Mouse (Mus musculus): ENCODE results near the gene Vmn1r35. TPM values are rescaled to one million over a fixed set of nuclear protein-coding genes. Genes with fewer than 3 reads are reported as not detected.
"Not testable (repeated sequence)": the region's sequence is repeated elsewhere in the genome, so short reads cannot be mapped to it uniquely, and the experiment has no call there.

Vmn1r35 gene
- polyA plus RNA-seq (2016; fragmentation: Nextera tagmentation; extraction: Ambion mirVana): not detected in 2 replicates

DNA sequence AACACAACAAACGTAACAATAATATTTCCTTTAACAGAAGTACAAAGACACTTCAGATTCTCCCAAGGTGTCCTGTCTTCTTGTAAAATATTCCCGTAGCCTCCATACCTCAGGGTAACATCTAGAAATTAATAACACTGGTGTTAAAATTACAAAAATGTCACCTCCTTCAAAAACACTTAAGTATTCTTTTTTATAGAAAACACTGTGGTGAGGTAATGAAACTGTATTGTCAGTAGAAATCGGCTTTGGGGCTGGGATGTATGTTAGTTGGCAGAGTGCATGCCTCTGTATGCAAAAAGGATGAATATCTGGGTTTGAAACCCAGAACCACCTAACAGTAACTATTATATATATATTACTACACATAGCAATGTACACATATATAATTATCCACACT, at the start of gene Vmn1r35:
TSS of gene Vmn1r35 (minus strand) at position 101 of the 400 bp plus-strand sequence.
- Histone ChIP-seq H3K4me1 (no peaks in the 10 kb centered on the region), H3K4me2 (no peak within 1 kb of the TSS), H3K27me3 (replicated peaks) (no peaks in the 10 kb centered on the region), H3K27ac (no peak within 1 kb of the TSS), H3K36me3 (no peaks in the 10 kb centered on the region), H3K9me3 (replicated peaks) (no peaks in the 10 kb centered on the region), H3K9ac (no peak within 1 kb of the TSS), H3K4me3 (no peak within 1 kb of the TSS)
- ATAC-seq: no peak
- WGBS (ENCODE audit: insufficient replicate concordance): 63% methylated on average over 3 of the region's 3 CpGs

DNA sequence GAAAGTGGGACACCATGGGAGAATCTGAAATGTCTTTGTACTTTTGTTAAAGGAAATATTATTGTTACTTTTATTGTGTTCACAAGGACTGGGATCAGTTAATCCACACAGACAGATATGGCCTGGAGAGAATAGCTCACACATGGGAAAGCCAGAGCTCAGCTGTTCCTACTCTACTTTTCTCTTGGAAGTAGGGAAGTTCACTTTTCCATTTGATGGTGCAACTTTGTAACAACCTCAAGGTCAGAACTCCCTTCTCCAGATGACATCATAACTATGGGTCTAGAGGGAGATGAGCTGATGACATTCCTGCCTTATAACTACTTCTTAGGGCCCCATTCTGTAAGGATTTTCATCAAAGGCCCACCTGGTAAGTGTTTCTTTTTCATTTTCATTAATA, 43.4 kb upstream of the Vmn1r35 start, which contains the start of gene Vmn1r37:
TSS of gene Vmn1r37 (plus strand) at position 301 of the 400 bp plus-strand sequence.
- not testable (repeated sequence) for H3K4me3 ChIP-seq; H3K9ac ChIP-seq; H3K36me3 ChIP-seq; H3K4me1 ChIP-seq; H3K27ac ChIP-seq; H3K4me2 ChIP-seq; H3K9me3 ChIP-seq (replicated peaks); H3K27me3 ChIP-seq (replicated peaks); ATAC-seq

DNA sequence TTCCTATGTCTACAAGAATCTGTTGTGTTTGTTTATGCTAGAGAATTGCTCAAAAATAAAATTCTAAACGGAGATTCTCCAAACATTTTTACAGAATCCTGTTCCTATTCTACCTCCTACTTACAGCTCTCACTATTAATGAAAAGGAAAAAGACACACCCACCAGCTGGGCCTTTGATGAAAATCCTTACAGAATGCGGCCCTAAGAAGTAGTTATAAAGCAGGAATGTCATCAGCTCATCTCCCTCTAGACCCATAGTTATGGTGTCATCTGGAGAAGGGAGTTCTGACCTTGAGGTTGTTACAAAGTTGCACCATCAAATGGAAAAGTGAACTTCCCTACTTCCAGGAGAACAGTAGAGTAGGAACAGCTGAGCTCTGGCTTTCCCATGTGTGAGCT, 33.4 kb upstream of the Vmn1r35 start, which contains the start of gene Vmn1r36:
TSS of gene Vmn1r36 (minus strand) at position 101 of the 400 bp plus-strand sequence.
- H3K27me3 ChIP-seq (replicated peaks); ATAC-seq; H3K9me3 ChIP-seq (replicated peaks); H3K9ac ChIP-seq; H3K4me2 ChIP-seq; H3K36me3 ChIP-seq; H3K27ac ChIP-seq; H3K4me3 ChIP-seq; H3K4me1 ChIP-seq: not testable (repeated sequence)
- WGBS (ENCODE audit: insufficient replicate concordance): 48% methylated on average over 2 of the region's 2 CpGs

DNA sequence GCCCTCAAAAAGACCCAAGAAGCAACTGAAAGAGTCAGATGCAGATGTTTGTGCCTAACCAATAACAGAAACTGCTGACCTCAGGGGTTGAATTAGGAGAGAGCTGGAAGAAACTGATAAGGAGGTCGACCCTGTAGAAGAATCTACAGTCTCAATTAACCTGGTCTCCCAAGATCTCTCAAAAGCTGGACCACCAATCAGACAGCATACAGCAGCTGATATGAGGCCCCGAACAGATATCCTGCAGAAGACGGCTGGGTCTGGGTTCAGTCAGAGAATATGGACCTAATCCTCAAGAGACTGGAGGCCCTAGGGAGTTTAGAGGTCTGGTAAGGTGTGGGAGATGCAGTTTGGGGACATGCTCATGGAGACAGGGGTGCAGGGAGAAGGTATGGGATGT, 28.1 kb upstream of the Vmn1r35 start:
- H3K4me2 ChIP-seq: no peak overlapping the region
- no peaks in the 10 kb centered on the region for H3K27me3 ChIP-seq (replicated peaks)
- peak; percentile 40; the same call in 1 of the 2 replicates for ATAC-seq
- no peak overlapping the region for H3K9ac ChIP-seq
- H3K36me3 ChIP-seq: no peaks in the 10 kb centered on the region
- no peaks in the 10 kb centered on the region for H3K4me1 ChIP-seq
- no peaks in the 10 kb centered on the region for H3K9me3 ChIP-seq (replicated peaks)
- WGBS (ENCODE audit: insufficient replicate concordance): 38% methylated on average over 3 of the region's 3 CpGs
- H3K4me3 ChIP-seq: no peak overlapping the region
- no peak overlapping the region for H3K27ac ChIP-seq

DNA sequence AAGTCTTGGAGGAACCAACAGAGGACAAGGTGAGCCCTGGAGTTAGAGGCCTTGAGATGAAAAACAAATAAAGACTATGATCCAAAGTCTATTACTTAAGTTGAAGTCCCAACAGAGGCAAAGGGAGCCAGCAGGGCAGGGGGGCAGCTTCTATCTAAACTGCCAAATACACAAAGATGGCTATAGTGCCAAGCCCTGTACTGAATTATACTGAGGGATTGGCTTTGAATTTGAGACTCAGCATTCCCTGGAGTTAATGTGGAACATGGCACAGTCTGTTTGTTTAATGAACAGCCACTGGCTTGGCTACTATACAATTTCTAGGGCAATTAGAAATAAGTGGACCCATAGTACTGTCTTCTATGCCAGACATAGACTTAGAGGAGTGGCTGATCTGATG, 23.2 kb upstream of the Vmn1r35 start:
- H3K4me3 ChIP-seq: no peak overlapping the region
- no peak overlapping the region for H3K27ac ChIP-seq
- H3K9me3 ChIP-seq (replicated peaks): no peaks in the 10 kb centered on the region
- H3K4me2 ChIP-seq: no peak overlapping the region
- no peaks in the 10 kb centered on the region for H3K4me1 ChIP-seq
- no peak for ATAC-seq
- no peak overlapping the region for H3K9ac ChIP-seq
- no peaks in the 10 kb centered on the region for H3K36me3 ChIP-seq
- no peaks in the 10 kb centered on the region for H3K27me3 ChIP-seq (replicated peaks)

DNA sequence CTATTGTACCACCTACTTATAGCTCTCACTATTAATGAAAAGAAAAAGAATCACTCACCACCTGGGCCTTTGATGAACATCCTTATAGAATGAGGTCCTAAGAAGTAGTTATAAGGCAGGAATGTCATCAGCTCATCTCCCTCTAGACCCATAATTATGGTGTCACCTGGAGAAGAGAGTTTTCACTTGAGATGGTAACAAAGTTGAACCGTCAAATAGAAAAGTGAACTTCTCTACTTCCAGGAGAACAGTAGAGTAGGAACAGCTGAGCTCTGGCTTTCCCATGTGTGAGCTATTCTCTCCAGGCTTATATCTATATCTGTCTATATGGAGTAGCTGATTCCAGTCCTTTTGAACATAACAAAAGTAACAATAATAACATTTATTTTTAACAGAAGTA, 41.9 kb downstream of the Vmn1r35 start, which contains the start of gene Vmn1r34:
TSS of gene Vmn1r34 (minus strand) at position 101 of the 400 bp plus-strand sequence.
- WGBS (ENCODE audit: insufficient replicate concordance): 83% methylated on average over 1 of the region's 1 CpGs
- ATAC-seq: no peak
- Histone ChIP-seq H3K4me3 (no peak within 1 kb of the TSS), H3K27ac (no peak within 1 kb of the TSS), H3K4me1 (no peaks in the 10 kb centered on the region), H3K36me3 (no peaks in the 10 kb centered on the region), H3K9me3 (replicated peaks) (no peaks in the 10 kb centered on the region), H3K9ac (no peak within 1 kb of the TSS), H3K4me2 (no peak within 1 kb of the TSS), H3K27me3 (replicated peaks) (no peaks in the 10 kb centered on the region)

Other genes starting within 250 kb of the Vmn1r35 start
- gene Mad2l1, start 150.5 kb downstream of the Vmn1r35 start, polyA plus RNA-seq (2016; fragmentation: Nextera tagmentation; extraction: Ambion mirVana): 94.1 and 94.4 TPM in 2 replicates
- gene Vmn1r32, start 125.8 kb downstream of the Vmn1r35 start, polyA plus RNA-seq (2016; fragmentation: Nextera tagmentation; extraction: Ambion mirVana): 0.07 and 0.08 TPM in 2 replicates
- not detected in 2 replicates for gene Vmn1r33, start 67.6 kb downstream of the Vmn1r35 start, polyA plus RNA-seq (2016; fragmentation: Nextera tagmentation; extraction: Ambion mirVana)
- not detected in 2 replicates for gene Vmn1r34, start 42.0 kb downstream of the Vmn1r35 start, polyA plus RNA-seq (2016; fragmentation: Nextera tagmentation; extraction: Ambion mirVana)
- gene Vmn1r36, start 33.3 kb upstream of the Vmn1r35 start, polyA plus RNA-seq (2016; fragmentation: Nextera tagmentation; extraction: Ambion mirVana): not detected in 2 replicates
- not detected in 2 replicates for gene Vmn1r37, start 43.5 kb upstream of the Vmn1r35 start, polyA plus RNA-seq (2016; fragmentation: Nextera tagmentation; extraction: Ambion mirVana)
- not detected in 2 replicates for gene Vmn1r38, start 96.7 kb upstream of the Vmn1r35 start, polyA plus RNA-seq (2016; fragmentation: Nextera tagmentation; extraction: Ambion mirVana)
- not detected in 2 replicates for gene Vmn1r39, start 124.7 kb upstream of the Vmn1r35 start, polyA plus RNA-seq (2016; fragmentation: Nextera tagmentation; extraction: Ambion mirVana)
- gene Gng12, start 210.5 kb upstream of the Vmn1r35 start, polyA plus RNA-seq (2016; fragmentation: Nextera tagmentation; extraction: Ambion mirVana): 30.9 and 35.0 TPM in 2 replicates